Mouse (Mus musculus) c-Kit-positive CD71-positive TER-119-negative erythroid progenitor cells, embryonic 14.5 days (primary cell): ENCODE measurements at regions not wholly inside any gene's neighbourhood (a gene's known extent, or its start where the extent isn't known, plus 50 kb on each side); places are given as distances from the start of the nearest gene placed in this dataset.

Experiments used
- DNase-seq: peaks from one replicate; pipeline ENCODE4 v3.0.0-alpha.2; 2013; ENCODE audit warnings: low read depth

GRCm38 (mm10) chr13:51899319-51900042 lies 53.0 kb downstream of the Gadd45g start:
- DNase-seq = no peak

DNA sequence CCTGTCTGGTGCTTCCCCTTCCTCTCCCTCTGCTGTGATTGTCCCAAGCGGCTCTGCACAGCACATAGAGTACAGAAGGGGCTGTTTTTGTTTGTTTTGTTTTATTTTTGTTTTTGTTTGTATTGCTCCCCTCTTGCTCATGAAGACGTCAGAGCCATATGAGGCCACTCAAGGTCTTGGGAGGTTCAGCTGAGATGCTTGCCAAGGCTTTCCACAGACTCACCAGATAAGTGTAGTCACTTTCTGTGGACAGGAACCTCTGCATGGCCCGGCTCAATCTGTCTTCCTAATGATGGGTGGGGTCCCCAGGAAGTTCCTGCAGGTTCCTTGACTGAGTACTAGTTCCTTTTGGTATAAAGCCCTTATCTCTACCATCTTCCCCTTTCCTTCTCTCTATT lies 53.6 kb downstream of the Gadd45g start:
- DNase-seq = no peak

- DNase-seq = no peak
Observed at GRCm38 (mm10) chr13:51902482-51903285, 56.2 kb downstream of the Gadd45g start.

DNA sequence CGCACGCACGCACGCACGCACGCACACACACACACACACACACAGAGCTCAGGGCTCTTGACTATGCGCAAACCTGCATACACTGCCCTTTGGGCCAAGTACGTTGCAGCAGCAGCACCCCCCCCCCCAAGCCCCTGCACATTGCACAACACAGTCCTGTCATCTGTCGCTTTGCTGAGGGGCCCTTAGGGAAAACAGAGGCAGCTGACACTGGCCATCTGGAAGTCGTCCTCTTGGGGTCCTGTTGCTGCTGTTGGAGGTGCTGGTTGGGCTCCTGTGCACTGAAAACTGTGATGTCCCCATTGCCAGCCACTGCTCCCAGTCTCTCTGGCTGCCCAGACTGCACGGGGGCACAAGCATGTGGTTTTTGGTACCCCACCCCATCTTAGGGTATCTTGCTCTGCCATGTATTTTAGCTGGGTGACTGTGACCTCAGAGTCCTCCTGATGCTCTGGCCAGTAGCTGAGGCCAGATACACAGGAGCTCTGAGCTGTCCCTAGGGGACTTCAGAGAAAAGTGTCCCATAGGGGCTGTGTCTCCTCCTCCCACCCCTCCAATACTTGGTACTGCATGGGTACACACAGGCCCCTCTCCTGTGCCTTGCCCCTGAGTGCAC lies 57.0 kb downstream of the Gadd45g start:
- no peak for DNase-seq

GRCm38 (mm10) chr13:51905270-51905669 lies 58.8 kb downstream of the Gadd45g start:
- DNase-seq = no peak

- no peak for DNase-seq
Observed at GRCm38 (mm10) chr13:51906103-51906502, 59.6 kb downstream of the Gadd45g start.

- DNase-seq = no peak
Observed at GRCm38 (mm10) chr13:51908514-51908913, 62.0 kb downstream of the Gadd45g start.

- DNase-seq = no peak
Observed at GRCm38 (mm10) chr13:51911296-51911998, 65.0 kb downstream of the Gadd45g start.

DNA sequence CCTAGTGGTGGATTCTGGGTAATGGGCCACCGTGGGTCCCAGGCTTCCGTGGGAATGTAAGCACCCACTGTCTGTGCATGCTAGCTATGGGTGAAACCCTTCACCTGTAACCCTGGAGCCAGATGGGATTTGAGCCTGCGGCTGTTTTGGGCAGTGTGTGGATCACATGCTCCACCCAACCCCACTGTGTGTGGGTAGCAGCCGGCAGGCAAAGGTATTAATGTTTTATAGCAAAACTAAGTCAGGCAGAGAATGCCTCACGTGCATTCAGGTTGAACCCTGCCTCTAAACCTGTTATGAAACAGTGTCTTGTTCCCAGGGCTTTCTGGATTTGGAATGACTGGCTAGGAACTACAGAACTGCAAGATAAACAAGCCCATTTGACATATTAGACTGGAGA lies 66.0 kb downstream of the Gadd45g start:
- DNase-seq = no peak

DNA sequence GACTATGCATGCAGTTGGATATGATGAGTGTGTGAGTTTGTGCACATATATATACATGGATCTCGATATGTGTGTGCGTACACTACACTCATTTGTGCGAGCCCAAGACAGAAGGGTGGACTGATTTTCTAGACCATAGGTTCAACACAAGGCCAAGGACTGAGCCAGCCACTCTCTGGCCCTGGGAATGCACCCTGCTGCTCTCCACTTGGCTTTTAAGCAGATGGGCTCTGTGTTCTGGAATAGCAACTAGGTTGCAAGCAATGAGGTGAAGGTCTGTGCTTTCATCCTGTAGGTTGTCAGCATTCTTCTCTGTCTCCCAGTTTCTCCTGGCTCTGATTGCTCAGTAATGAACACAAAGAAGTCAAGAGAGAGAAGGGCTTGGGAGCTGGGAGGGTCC lies 66.5 kb downstream of the Gadd45g start:
- no peak for DNase-seq

DNA sequence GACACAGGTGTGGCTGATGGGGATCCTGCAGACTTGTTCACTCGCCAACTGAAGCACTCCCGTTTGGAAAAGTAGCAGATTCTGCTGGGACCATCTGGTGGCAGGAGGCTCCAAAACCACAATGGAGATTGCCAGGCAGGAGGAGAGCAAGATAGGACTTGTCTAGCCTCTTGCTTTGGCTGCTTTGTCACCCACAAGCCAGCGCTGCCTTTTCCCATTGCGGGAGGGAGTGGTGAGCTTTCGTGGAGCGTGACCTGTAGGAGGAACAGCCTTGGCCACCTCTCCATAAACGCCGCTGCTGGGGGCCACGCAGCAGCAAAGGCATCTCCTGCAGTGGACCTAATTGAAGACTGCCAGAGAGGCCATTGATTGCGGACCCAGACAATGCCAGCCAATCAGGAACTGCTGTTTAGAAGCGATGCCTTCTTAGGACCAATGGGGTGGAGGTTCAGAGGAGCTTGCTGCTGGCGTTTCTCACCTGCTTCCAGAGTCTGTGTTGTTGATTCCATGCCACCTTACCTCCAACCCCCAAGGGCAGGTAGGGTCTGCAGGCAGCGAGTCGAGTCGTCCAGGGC lies 70.3 kb downstream of the Gadd45g start:
- DNase-seq = no peak

- no peak for DNase-seq
Observed at GRCm38 (mm10) chr13:51917658-51918057, 71.2 kb downstream of the Gadd45g start.

- no peak for DNase-seq
Observed at GRCm38 (mm10) chr13:51918108-51918507, 71.6 kb downstream of the Gadd45g start.

- no peak for DNase-seq
Observed at GRCm38 (mm10) chr13:51918781-51919170, 72.3 kb downstream of the Gadd45g start.

DNA sequence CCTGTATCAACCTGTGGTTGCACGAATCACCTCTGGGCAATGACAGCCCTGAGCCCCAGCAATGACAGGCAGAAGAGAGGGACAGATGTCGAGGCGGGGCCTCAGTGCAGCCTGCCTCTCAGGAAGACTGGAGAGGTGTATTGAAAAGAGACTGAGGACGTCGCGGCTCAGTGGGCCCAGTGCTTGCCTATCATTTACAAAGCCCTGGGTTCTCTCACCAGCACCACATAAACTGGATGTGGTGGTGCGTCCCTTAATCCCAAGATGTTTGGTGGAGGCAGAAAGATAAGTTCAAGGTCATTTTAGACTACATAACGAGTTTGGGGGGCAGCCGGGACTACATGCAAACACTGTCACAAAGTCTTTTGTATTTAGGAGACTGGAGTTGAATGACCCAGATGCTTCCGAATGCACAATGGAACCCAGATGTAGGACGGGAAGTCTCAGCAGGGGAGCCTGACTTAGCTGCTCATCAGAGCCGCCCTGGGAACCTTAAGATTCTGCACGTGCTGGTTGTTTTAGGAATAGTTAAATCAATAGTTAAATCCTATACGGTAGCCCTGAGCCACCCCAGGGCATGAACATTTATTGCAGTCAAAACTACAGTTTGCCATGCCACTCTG lies 72.8 kb downstream of the Gadd45g start:
- DNase-seq = no peak

DNA sequence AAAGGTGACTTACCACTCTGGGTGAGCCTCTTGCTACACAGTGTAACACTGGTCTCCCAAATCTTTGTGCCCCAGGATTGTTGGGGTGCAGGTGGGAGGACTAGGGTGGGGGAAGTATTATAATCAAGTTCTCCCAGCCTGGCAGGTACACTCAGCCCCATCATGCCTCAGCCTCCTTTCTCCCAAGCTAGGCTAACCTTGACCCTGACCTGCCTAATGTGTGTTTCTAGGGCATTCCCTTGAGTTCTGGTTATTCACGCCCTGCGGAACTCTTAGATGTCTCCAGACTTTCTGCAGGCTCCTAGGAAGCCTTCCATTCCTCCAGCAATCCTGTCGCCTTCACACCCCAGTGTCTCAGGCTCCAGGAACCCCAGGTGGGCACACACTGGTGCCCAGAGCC lies 73.5 kb downstream of the Gadd45g start:
- DNase-seq = no peak

DNA sequence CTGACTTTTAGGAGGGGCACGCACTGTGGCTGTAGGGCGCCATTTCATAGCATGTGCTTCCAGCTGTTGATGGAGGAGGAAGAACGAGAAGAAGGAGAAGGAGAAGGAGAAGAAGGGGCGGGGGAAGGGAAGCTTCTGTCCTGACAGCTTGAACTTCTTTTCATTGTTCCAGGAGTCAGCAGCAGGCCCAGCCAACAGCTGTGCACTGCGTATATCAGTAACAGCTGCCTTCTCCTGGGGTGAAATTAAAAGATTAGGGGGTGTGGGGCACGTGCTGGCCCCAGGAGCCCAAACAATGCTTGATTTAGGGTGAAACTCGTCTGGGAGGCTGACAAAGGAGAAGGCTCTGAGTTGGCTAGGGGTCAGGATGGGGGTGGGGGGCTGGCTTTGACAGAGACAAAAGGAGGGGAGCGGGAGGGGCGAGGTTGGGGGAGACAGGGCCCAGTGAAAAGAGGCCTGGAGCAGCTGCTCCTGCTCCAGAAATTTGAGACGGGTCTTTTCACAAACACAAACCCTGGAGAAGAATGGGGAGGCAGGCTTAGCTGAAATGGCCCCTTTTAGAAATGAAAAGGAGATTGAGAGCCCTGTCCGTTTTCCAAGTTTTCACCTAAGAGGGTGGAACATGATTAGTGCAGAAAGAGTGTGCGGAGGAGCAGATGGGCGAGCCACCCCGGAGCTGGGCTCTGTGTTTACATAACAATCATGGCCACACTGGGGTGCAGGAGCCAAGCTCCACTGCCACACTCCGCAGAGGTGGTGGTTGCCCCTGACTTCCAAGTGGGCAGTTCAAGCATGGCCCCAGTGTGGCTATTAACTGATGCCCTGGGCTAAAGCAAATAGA lies 74.3 kb downstream of the Gadd45g start:
- no peak for DNase-seq

DNA sequence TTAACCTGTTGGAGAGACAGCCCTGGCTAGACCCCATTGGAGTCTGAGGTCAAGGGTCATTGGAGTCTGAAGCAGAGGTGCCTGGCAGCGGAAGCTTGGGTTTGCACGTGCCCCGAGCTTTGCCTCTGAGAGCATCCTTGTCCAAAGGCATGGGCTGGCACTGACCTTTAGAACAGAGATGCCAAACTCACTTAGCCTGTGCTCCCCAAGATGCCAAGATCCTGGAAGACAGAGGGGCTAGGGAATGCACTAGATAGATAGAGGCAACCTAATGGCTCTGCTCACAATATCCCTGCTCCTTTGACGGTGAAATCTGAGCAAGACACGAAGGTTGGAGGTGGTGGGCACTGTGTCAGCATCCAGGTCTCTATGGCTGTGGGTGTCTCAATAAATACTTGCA lies 75.1 kb downstream of the Gadd45g start:
- DNase-seq = no peak

GRCm38 (mm10) chr13:51926764-51927163 lies 80.3 kb downstream of the Gadd45g start:
- no peak for DNase-seq

GRCm38 (mm10) chr13:51929730-51930129 lies 83.3 kb downstream of the Gadd45g start:
- no peak for DNase-seq

DNA sequence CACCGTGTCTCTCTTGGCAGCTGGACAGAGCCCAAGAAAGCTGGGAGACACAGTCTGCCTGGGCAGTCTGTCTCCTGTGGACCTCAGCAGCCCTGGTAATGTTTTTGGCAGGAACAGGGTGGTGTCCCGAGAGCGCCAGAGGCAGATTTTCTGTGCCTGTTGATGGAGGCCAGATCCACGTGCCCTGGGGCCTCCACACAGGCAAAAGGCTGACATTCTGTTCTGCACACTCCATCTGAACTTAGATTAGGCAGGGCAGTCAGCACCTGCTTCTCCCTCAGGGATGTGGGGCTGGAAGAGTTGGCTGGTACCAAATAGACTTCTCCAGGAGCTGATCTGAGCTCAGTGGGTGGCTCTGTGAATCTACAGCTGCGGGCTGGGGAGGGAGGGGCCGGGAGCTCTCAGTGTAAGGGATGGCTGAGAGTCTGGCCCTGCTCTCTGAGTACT lies 83.8 kb downstream of the Gadd45g start:
- no peak for DNase-seq
